Mouse (Mus musculus) ES-Bruce4 (cell line): ENCODE measurements around the gene Naa60. TPM values are rescaled to one million over a fixed set of nuclear protein-coding genes. Genes with fewer than 3 reads are reported as not detected.

Experiments used
- H3K27ac ChIP-seq: 2 replicates; pipeline ENCODE4 v1.5.1; 2012; ENCODE audit warnings: low read length, inconsistent platforms; ENCODE audit not compliant: insufficient read depth
- H3K27me3 ChIP-seq: 2 replicates; pipeline ENCODE4 v1.6.1; 2012; ENCODE audit warnings: mild to moderate bottlenecking, low read length, inconsistent platforms; ENCODE audit not compliant: control insufficient read depth, poor library complexity, insufficient read depth, severe bottlenecking
- H3K36me3 ChIP-seq: 2 replicates; pipeline ENCODE4 v1.6.1; 2012; ENCODE audit warnings: inconsistent platforms, mild to moderate bottlenecking, low read length, moderate library complexity; ENCODE audit not compliant: control insufficient read depth, poor library complexity, insufficient read depth, severe bottlenecking
- H3K4me1 ChIP-seq: one replicate; pipeline ENCODE4 v1.8.1; 2011; ENCODE audit warnings: low read length; ENCODE audit not compliant: control insufficient read depth, insufficient read depth
- H3K4me3 ChIP-seq: 2 replicates; pipeline ENCODE4 v1.5.1; 2011; ENCODE audit warnings: low read depth, mild to moderate bottlenecking, low read length
- H3K9ac ChIP-seq: 2 replicates; pipeline ENCODE4 v1.6.1; 2012; ENCODE audit warnings: low read depth, mild to moderate bottlenecking, inconsistent platforms; ENCODE audit not compliant: poor library complexity, severe bottlenecking
- H3K9me3 ChIP-seq: replicated peaks from 2 replicates; pipeline ENCODE4 v1.6.1; 2012; ENCODE audit warnings: mild to moderate bottlenecking, low read length, inconsistent platforms; ENCODE audit not compliant: control insufficient read depth, poor library complexity, insufficient read depth, severe bottlenecking
- CTCF ChIP-seq: IDR thresholded peaks from one replicate; pipeline ENCODE4 v1.8.1; 2011; ENCODE audit warnings: low read depth, low read length
- EP300 ChIP-seq: IDR thresholded peaks from 2 replicates; pipeline ENCODE4 v1.6.1; 2011; ENCODE audit warnings: low read depth, low read length; ENCODE audit not compliant: insufficient read depth
- POLR2A ChIP-seq: IDR thresholded peaks from one replicate; pipeline ENCODE4 v1.8.1; 2011; ENCODE audit warnings: low read length; ENCODE audit not compliant: insufficient read depth
- polyA plus RNA-seq: library from polyadenylated mRNA; stranded (reverse); fragments of >200 nt; gene quantifications from 2 replicates; pipeline ENCODE4 v1.2.4, GENCODE M21; 2011; ENCODE audit warnings: low read depth; ENCODE audit not compliant: missing spikeins, insufficient read depth, insufficient read length

The Naa60 gene
- polyA plus RNA-seq = 37.2 and 41.4 TPM in 2 replicates

GRCm38 (mm10) chr16:3872216-3873047, at the start of gene Naa60:
Gene Naa60 (plus strand): TSS chr16:3872375.
- no peaks in the 10 kb centered on the region for H3K27me3 ChIP-seq
- no peak for TF ChIP-seq EP300
- peak; percentile 12 for TF ChIP-seq POLR2A
- no peak for TF ChIP-seq CTCF
- no peak within 1 kb of the TSS; the same call in 1 of the 2 replicates for H3K27ac ChIP-seq
- H3K9me3 ChIP-seq = no peaks in the 10 kb centered on the region
- H3K4me1 ChIP-seq = peaks cover 2% of the 10 kb centered on the region
- H3K9ac ChIP-seq = peak within 1 kb of the TSS; percentile 58
- H3K36me3 ChIP-seq = no peaks in the 10 kb centered on the region; the same call in 1 of the 2 replicates
- peak within 1 kb of the TSS; percentile 82 for H3K4me3 ChIP-seq

- no peaks in the 10 kb centered on the region for H3K36me3 ChIP-seq
- H3K4me3 ChIP-seq = no peak overlapping the region
- H3K27me3 ChIP-seq = no peaks in the 10 kb centered on the region
- peaks cover 1% of the 10 kb centered on the region for H3K4me1 ChIP-seq
- TF ChIP-seq CTCF (no peak), POLR2A (no peak), EP300 (no peak)
- H3K9me3 ChIP-seq = no peaks in the 10 kb centered on the region
- H3K9ac ChIP-seq = no peak overlapping the region
- no peak overlapping the region for H3K27ac ChIP-seq
These were observed 44.2 kb upstream of the Naa60 start for GRCm38 (mm10) chr16:3828021-3828420.

GRCm38 (mm10) chr16:3829727-3830126, 42.4 kb upstream of the Naa60 start:
- no peak overlapping the region for H3K9ac ChIP-seq
- no peaks in the 10 kb centered on the region; the same call in 1 of the 2 replicates for H3K27me3 ChIP-seq
- TF ChIP-seq EP300 = no peak
- H3K36me3 ChIP-seq = no peaks in the 10 kb centered on the region
- H3K27ac ChIP-seq = no peak overlapping the region
- no peaks in the 10 kb centered on the region for H3K9me3 ChIP-seq
- peaks cover 1% of the 10 kb centered on the region for H3K4me1 ChIP-seq
- no peak overlapping the region for H3K4me3 ChIP-seq

GRCm38 (mm10) chr16:3830588-3831109, 41.5 kb upstream of the Naa60 start, which contains the start of gene Olfr15:
Gene Olfr15 (plus strand): TSS chr16:3830878.
- no peak within 1 kb of the TSS for H3K9ac ChIP-seq
- H3K27me3 ChIP-seq = no peaks in the 10 kb centered on the region; the same call in 1 of the 2 replicates
- H3K36me3 ChIP-seq = no peaks in the 10 kb centered on the region
- H3K4me3 ChIP-seq = no peak within 1 kb of the TSS
- TF ChIP-seq POLR2A (no peak), CTCF (peak; percentile 50), EP300 (no peak)
- peaks cover 1% of the 10 kb centered on the region for H3K4me1 ChIP-seq
- H3K9me3 ChIP-seq = no peaks in the 10 kb centered on the region
- no peak within 1 kb of the TSS for H3K27ac ChIP-seq

GRCm38 (mm10) chr16:3835461-3835860, 36.7 kb upstream of the Naa60 start:
- no peak overlapping the region for H3K4me3 ChIP-seq
- H3K4me1 ChIP-seq = peaks cover 1% of the 10 kb centered on the region
- H3K27ac ChIP-seq = no peak overlapping the region
- H3K9ac ChIP-seq = no peak overlapping the region
- no peaks in the 10 kb centered on the region for H3K36me3 ChIP-seq
- TF ChIP-seq CTCF (no peak), EP300 (no peak), POLR2A (no peak)
- no peaks in the 10 kb centered on the region for H3K9me3 ChIP-seq
- no peaks in the 10 kb centered on the region; the same call in 1 of the 2 replicates for H3K27me3 ChIP-seq

- H3K27me3 ChIP-seq = no peaks in the 10 kb centered on the region
- no peaks in the 10 kb centered on the region for H3K36me3 ChIP-seq
- peak overlapping the region; percentile 38 for H3K4me3 ChIP-seq
- no peak overlapping the region for H3K27ac ChIP-seq
- no peak overlapping the region for H3K9ac ChIP-seq
- no peak for TF ChIP-seq EP300
- no peak for TF ChIP-seq POLR2A
- no peak for TF ChIP-seq CTCF
- H3K4me1 ChIP-seq = peaks cover 3% of the 10 kb centered on the region
- no peaks in the 10 kb centered on the region for H3K9me3 ChIP-seq
These were observed 32.9 kb upstream of the Naa60 start for GRCm38 (mm10) chr16:3839157-3839885.
